Mouse (Mus musculus) lung, postnatal 0 days (tissue): ENCODE results near the gene Rd3l. TPM values are rescaled to one million over a fixed set of nuclear protein-coding genes. Genes with fewer than 3 reads are reported as not detected.

Experiments used
- ATAC-seq: fragments of 200-750 bp; cut with Nextera tagmentation; 2 replicates; pipeline ENCODE4 v1.8.0; 2017; ENCODE audit warnings: moderate library complexity
- DNase-seq: peaks from one replicate; pipeline ENCODE4 v3.0.0-alpha.2; 2016; ENCODE audit warnings: low spot score
- H3K27ac ChIP-seq: fragments of 300-500 bp; sonication (generic); 2 replicates; pipeline ENCODE4 v1.5.1; 2014; ENCODE audit warnings: antibody characterized with exemption, mild to moderate bottlenecking, low read length, mixed read lengths
- H3K27me3 ChIP-seq: fragments of 300-500 bp; sonication (generic); replicated peaks from 2 replicates; pipeline ENCODE4 v1.6.1; 2014; ENCODE audit warnings: low read length, mixed read lengths; ENCODE audit not compliant: insufficient read depth
- H3K36me3 ChIP-seq: fragments of 300-500 bp; sonication (generic); 2 replicates; pipeline ENCODE4 v1.6.1; 2014; ENCODE audit warnings: low read length, mixed read lengths; ENCODE audit not compliant: insufficient read depth
- H3K4me1 ChIP-seq: fragments of 300-500 bp; sonication (generic); 2 replicates; pipeline ENCODE4 v1.6.1; 2014; ENCODE audit warnings: antibody characterized with exemption, low read depth, low read length, mixed read lengths; ENCODE audit not compliant: insufficient read depth
- H3K4me2 ChIP-seq: fragments of 300-500 bp; sonication (generic); replicated peaks from 2 replicates; pipeline ENCODE4 v1.6.1; 2014; ENCODE audit warnings: low read depth, mild to moderate bottlenecking, low read length, moderate library complexity, mixed read lengths
- H3K4me3 ChIP-seq: fragments of 300-500 bp; sonication (generic); 2 replicates; pipeline ENCODE4 v1.5.1; 2014; ENCODE audit warnings: low read depth, low read length
- H3K9ac ChIP-seq: fragments of 300-500 bp; sonication (generic); replicated peaks from 2 replicates; pipeline ENCODE4 v1.6.1; 2014; ENCODE audit warnings: low read depth, mild to moderate bottlenecking
- H3K9me3 ChIP-seq: fragments of 300-500 bp; sonication (generic); 2 replicates; pipeline ENCODE4 v1.6.1; 2016; ENCODE audit warnings: low read length, mixed read lengths
- CTCF ChIP-seq: IDR thresholded peaks from 2 replicates; pipeline ENCODE4 v1.5.1; 2016; ENCODE audit warnings: antibody characterized with exemption, mild to moderate bottlenecking
- EP300 ChIP-seq: IDR thresholded peaks from 2 replicates; pipeline ENCODE4 v1.6.1; 2016; ENCODE audit warnings: antibody characterized with exemption, mild to moderate bottlenecking, control low read depth
- WGBS: fragments of 180-500 bp; shearing (Covaris S2); extraction: QIAGEN DNeasy Blood & Tissue Kit; methylation state at CpG from one replicate; pipeline ENCODE4 v1.1.7; 2014; 5-methylcytosine and 5-hydroxymethylcytosine counted together
- polyA plus RNA-seq: library from polyadenylated mRNA; unstranded; fragments of >200 nt; fragmentation: Nextera tagmentation; extraction: Ambion mirVana; gene quantifications from 2 replicates; pipeline ENCODE4 v1.2.1, GENCODE M21; 2015

Rd3l gene
- polyA plus RNA-seq, 1 experiment from 2014 or later: not detected

DNA sequence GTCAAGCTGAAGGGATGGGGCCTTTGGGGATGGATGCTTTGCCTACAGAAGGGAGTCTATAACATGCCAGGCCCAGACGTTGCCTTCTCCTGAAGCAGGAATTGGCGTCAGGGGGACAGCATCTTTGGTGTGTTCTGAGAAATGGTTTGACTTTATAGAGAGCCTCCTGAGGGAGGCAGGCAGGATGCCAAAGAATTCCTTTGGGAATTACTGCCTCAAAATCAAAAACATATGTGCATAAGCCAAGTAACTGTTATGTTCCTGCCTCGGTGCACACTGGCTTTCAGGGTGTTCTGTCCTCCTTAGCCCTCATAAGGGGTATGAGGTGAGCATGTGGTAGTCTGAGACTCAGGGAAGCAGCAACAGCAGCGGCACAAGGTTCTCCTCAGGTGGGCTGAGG lies 35.2 kb upstream of the Rd3l start:
- 77% methylated on average over 4 of the region's 4 CpGs for WGBS
- no peak overlapping the region for H3K4me2 ChIP-seq
- no peaks in the 10 kb centered on the region for H3K4me1 ChIP-seq
- no peak for DNase-seq
- ATAC-seq: no peak
- H3K9me3 ChIP-seq: no peaks in the 10 kb centered on the region
- H3K36me3 ChIP-seq: no peaks in the 10 kb centered on the region
- no peak overlapping the region for H3K4me3 ChIP-seq
- H3K9ac ChIP-seq: no peak overlapping the region
- TF ChIP-seq CTCF: no peak
- no peak for TF ChIP-seq EP300
- H3K27me3 ChIP-seq: no peaks in the 10 kb centered on the region
- no peak overlapping the region for H3K27ac ChIP-seq

DNA sequence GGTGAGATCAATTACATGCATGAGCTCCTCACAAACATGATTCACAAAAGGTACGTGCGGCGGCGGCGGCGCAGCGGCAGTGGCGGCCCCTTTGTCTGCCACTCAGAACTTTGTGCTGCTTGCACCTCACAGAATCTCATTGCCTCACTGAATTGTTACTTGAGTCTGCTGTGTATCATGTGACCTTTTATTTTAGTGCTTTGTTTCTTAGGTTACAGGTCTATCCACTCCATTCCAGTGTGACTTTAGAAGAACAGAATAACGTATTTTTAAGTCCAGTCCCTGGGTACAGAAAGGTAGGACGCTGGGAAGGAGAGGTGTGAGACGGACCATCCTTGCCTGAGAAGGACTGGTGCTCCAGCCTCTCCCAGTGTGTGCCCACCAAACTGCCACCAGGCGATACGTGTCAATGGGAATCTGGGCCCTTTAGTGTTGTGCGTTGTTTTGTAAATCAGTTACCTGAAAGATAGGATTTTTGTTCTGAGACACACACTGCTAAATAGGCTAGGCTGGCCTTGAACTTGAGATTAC lies 32.2 kb upstream of the Rd3l start:
- Histone ChIP-seq H3K4me2 (no peak overlapping the region), H3K9ac (no peak overlapping the region), H3K4me3 (no peak overlapping the region), H3K27ac (no peak overlapping the region), H3K4me1 (no peaks in the 10 kb centered on the region), H3K9me3 (no peaks in the 10 kb centered on the region), H3K36me3 (no peaks in the 10 kb centered on the region), H3K27me3 (no peaks in the 10 kb centered on the region)
- no peak for DNase-seq
- 42% methylated on average over 14 of the region's 14 CpGs for WGBS
- no peak for ATAC-seq
- no peak for TF ChIP-seq EP300
- TF ChIP-seq CTCF: no peak

GRCm38 (mm10) chr12:112012511-112013270 lies 31.6 kb upstream of the Rd3l start:
- no peak for DNase-seq

DNA sequence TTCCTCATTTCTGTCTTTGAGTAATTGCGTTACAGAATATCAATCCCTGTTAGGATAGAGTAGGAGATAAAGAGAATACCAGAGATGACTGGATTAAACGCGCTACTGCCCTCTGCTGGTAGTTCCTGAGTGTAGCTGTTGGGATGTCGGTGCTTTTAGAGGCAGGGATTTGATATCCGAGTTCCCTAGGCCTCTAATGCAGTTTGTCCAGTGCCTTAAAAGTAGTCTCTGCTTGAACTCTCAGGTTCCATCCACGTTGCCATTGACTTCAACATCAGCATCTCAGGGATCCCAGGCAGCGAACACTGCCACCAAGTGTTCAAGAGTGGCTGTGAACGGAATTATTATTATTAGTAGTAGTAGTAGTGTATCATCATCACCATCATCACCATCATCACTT lies 20.1 kb upstream of the Rd3l start:
- no peaks in the 10 kb centered on the region for H3K9me3 ChIP-seq
- TF ChIP-seq EP300: no peak
- TF ChIP-seq CTCF: peak; percentile 81
- no peaks in the 10 kb centered on the region for H3K36me3 ChIP-seq
- no peak overlapping the region for H3K4me2 ChIP-seq
- H3K4me1 ChIP-seq: no peaks in the 10 kb centered on the region
- no peaks in the 10 kb centered on the region for H3K27me3 ChIP-seq
- DNase-seq (peak; percentile 70), ATAC-seq (no peak)
- 21% methylated on average over 8 of the region's 8 CpGs for WGBS
- no peak overlapping the region for H3K27ac ChIP-seq
- no peak overlapping the region for H3K4me3 ChIP-seq
- no peak overlapping the region for H3K9ac ChIP-seq

More at GRCm38 (mm10) chr12:112012511-112013270, 31.6 kb upstream of the Rd3l start:
- 38% methylated on average over 12 of the region's 12 CpGs for WGBS
- Histone ChIP-seq H3K4me2 (no peak overlapping the region), H3K4me1 (no peaks in the 10 kb centered on the region), H3K4me3 (no peak overlapping the region), H3K9me3 (no peaks in the 10 kb centered on the region), H3K9ac (no peak overlapping the region), H3K27me3 (no peaks in the 10 kb centered on the region), H3K36me3 (no peaks in the 10 kb centered on the region), H3K27ac (no peak overlapping the region)
- TF ChIP-seq CTCF (no peak), EP300 (no peak)
- ATAC-seq: no peak

DNA sequence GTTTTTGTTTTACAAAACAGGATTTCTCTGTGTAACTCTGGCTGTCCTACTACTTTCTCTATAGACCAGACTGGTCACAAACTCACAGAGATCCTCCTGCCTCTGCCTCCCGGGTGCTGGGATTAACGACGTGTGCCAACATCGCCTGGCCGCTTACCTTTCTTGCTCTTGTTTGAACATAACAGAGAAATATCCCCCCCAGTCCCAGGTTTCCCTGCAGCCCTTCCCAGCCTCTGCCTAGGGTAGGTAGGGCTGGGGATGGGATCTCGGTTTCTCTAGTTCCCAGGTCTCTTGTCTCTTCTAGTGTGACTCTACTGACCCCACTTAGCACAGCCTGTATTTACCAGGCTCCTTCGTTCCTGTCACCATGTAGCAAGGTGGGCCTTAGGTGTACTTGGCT lies 18.6 kb upstream of the Rd3l start:
- no peak for TF ChIP-seq CTCF
- no peak for TF ChIP-seq EP300
- Histone ChIP-seq H3K4me1 (no peaks in the 10 kb centered on the region), H3K27ac (no peak overlapping the region), H3K9ac (no peak overlapping the region), H3K4me3 (no peak overlapping the region), H3K9me3 (no peaks in the 10 kb centered on the region), H3K4me2 (no peak overlapping the region), H3K36me3 (no peaks in the 10 kb centered on the region), H3K27me3 (no peaks in the 10 kb centered on the region)
- no peak for DNase-seq
- WGBS: 85% methylated on average over 7 of the region's 7 CpGs
- ATAC-seq: no peak

DNA sequence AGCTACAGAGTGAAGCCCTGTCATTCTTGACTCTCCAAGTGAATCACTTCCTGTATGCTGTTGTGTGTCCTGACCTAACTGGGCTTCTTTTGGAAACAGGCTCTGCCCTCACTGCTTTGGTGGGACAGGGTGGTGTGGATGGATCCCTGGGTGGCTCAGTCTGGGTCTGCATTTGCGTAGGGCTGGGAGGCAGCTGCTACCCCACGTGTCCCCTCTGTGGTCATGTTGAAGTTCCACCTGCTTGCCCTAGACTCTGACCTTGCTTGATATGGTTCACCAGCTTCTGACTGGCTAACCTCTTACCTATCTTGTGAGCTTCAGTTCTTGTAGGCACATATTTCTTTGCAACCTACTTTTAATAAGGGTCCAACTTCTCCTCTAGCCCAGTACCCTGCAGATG lies 14.0 kb upstream of the Rd3l start:
- no peaks in the 10 kb centered on the region for H3K36me3 ChIP-seq
- no peaks in the 10 kb centered on the region for H3K9me3 ChIP-seq
- DNase-seq: no peak
- no peaks in the 10 kb centered on the region for H3K27me3 ChIP-seq
- H3K4me1 ChIP-seq: no peaks in the 10 kb centered on the region
- TF ChIP-seq EP300 (no peak), CTCF (no peak)
- H3K27ac ChIP-seq: no peak overlapping the region
- H3K4me2 ChIP-seq: no peak overlapping the region
- H3K4me3 ChIP-seq: no peak overlapping the region
- H3K9ac ChIP-seq: no peak overlapping the region
- no peak for ATAC-seq
- WGBS: 88% methylated on average over 2 of the region's 2 CpGs
